In genomic region chr9:109985416-109985815, GRCm38 (mm10) we compare ENCODE assay signal across 8 mouse cellular contexts. TPM values are rescaled to one million over a fixed set of nuclear protein-coding genes. Genes with fewer than 3 reads are reported as not detected.
A peak's percentile ranks its signal among the peaks of the same experiment; 100 is the strongest.
DNase-seq lines count a peak whose midpoint lies in the region; ATAC-seq and TF ChIP-seq lines count a peak whose summit lies in the region.

No protein-coding gene starts in this region.

- H3K9ac ChIP-seq in hindbrain, embryonic 12.5 days: no peak overlapping the region
- H3K9ac ChIP-seq in lung, postnatal 0 days (replicated peaks; ENCODE audit: low read depth): no peak overlapping the region

- no peak overlapping the region for H3K27ac ChIP-seq in hindbrain, embryonic 12.5 days
- no peak overlapping the region for H3K27ac ChIP-seq in lung, postnatal 0 days (ENCODE audit: low read length)

- H3K9me3 ChIP-seq in hindbrain, embryonic 12.5 days (replicated peaks): no peaks in the 10 kb centered on the region
- no peaks in the 10 kb centered on the region for H3K9me3 ChIP-seq in lung, postnatal 0 days (ENCODE audit: low read length)

- H3K4me3 ChIP-seq in hindbrain, embryonic 12.5 days: no peak overlapping the region
- H3K4me3 ChIP-seq in lung, postnatal 0 days (ENCODE audit: low read depth, low read length): no peak overlapping the region

- H3K27me3 ChIP-seq in hindbrain, embryonic 12.5 days: no peaks in the 10 kb centered on the region
- no peaks in the 10 kb centered on the region for H3K27me3 ChIP-seq in lung, postnatal 0 days (replicated peaks; ENCODE audit: insufficient read depth, low read length)

- TF ChIP-seq CTCF in lung, postnatal 0 days (IDR thresholded peaks at IDR 0.05): peak; percentile 90

- peak; percentile 75 for DNase-seq in MN1 (ENCODE audit: low spot score)
- DNase-seq in cerebellum, adult 11-12 months: peak; percentile 75
- DNase-seq in frontal cortex, adult 2 months (ENCODE audit: extremely low spot score in 1 of 2, low spot score in 1 of 2): peak; percentile 70 to 86
- DNase-seq in layer of hippocampus, postnatal 10 days (ENCODE audit: low spot score in 2 of 2): peak; percentile 67 to 76
- peak; percentile 86 for DNase-seq in lung, postnatal 0 days (ENCODE audit: low spot score)
- DNase-seq in retina, adult 2 months (ENCODE audit: low read depth, low spot score): peak; percentile 66
- peak; percentile 71 for DNase-seq in thymus, postnatal 4 days

- 26% methylated on average over 4 of the region's 4 CpGs for WGBS in hindbrain, embryonic 12.5 days
- 21% methylated on average over 4 of the region's 4 CpGs for WGBS in lung, postnatal 0 days

- no peak overlapping the region for H3K4me2 ChIP-seq in hindbrain, embryonic 12.5 days (replicated peaks)
- H3K4me2 ChIP-seq in lung, postnatal 0 days (replicated peaks; ENCODE audit: low read depth, low read length): no peak overlapping the region

- peaks cover 21% of the 10 kb centered on the region for H3K36me3 ChIP-seq in hindbrain, embryonic 12.5 days
- H3K36me3 ChIP-seq in lung, postnatal 0 days (ENCODE audit: insufficient read depth, low read length): no peaks in the 10 kb centered on the region

- ATAC-seq in hindbrain, embryonic 12.5 days (ENCODE audit: low FRiP score): peak; percentile 74
- ATAC-seq in lung, postnatal 0 days: peak; percentile 80

- no peak for TF ChIP-seq EP300 in lung, postnatal 0 days (IDR thresholded peaks at IDR 0.05)

- no peaks in the 10 kb centered on the region for H3K4me1 ChIP-seq in hindbrain, embryonic 12.5 days
- no peaks in the 10 kb centered on the region for H3K4me1 ChIP-seq in lung, postnatal 0 days (ENCODE audit: insufficient read depth, low read depth, low read length)

RNA-seq across cellular contexts. Expression of gene Map4, which starts 54.2 kb away (rescaled TPM):
- 313 and 321 TPM in 2 replicates for polyA plus RNA-seq in frontal cortex, adult 2 months (2012; rRNA removed)
- 137 and 164 TPM in 2 replicates for polyA plus RNA-seq in hindbrain, embryonic 12.5 days (2016; fragmentation: Nextera tagmentation; extraction: Ambion mirVana)
- 100 to 1,000 TPM; 616 to 624 TPM for total RNA-seq in layer of hippocampus, postnatal 10 days (2021)
- 35.6 and 36.9 TPM in 2 replicates for polyA plus RNA-seq in lung, postnatal 0 days (2015; fragmentation: Nextera tagmentation; extraction: Ambion mirVana)
